Mouse (Mus musculus) stomach, postnatal 0 days (tissue): ENCODE measurements around the gene Pms1.

Source experiments
- CTCF ChIP-seq: IDR thresholded peaks from 2 replicates; pipeline ENCODE4 v1.5.1; 2016; ENCODE audit warnings: antibody characterized with exemption, low read depth, mild to moderate bottlenecking, moderate library complexity
- EP300 ChIP-seq: optimal IDR thresholded peaks from 2 replicates; pipeline ENCODE3; 2016; ENCODE audit warnings: antibody characterized with exemption

DNA sequence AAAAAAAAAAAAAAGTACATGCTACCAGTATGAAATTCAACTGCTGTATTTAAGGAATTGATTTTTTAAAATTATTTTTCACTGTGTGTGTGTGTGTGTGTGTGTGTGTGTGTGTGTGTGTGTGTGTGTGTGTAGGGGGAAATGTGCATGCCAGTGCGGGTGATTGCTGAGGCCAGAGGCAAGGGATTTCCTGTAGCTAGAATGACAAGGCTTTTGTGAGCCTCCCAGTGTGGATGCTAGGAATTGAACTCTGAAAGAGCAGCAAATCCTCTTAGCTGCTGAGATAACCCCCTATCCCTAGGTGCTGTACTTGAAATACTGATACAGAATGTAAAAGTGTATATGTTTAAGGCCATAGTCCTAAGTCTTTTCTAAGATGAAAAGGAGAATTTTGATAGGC, 70.8 kb downstream of the Pms1 start:
- TF ChIP-seq CTCF (no peak), EP300 (no peak)
